Mouse (Mus musculus) intestine, postnatal 0 days (tissue): ENCODE results near the gene Ltb4r1. TPM values are rescaled to one million over a fixed set of nuclear protein-coding genes. Genes with fewer than 3 reads are reported as not detected.

ENCODE experiments used
- ATAC-seq: fragments of 200-750 bp; cut with Nextera tagmentation; 2 replicates; pipeline ENCODE4 v1.8.0; 2017; ENCODE audit warnings: mild to moderate bottlenecking, moderate TSS enrichment, moderate library complexity
- H3K27ac ChIP-seq: fragments of 300-500 bp; sonication (generic); 2 replicates; pipeline ENCODE4 v1.5.1; 2014; ENCODE audit warnings: mild to moderate bottlenecking, low read depth, low read length, moderate library complexity
- H3K27me3 ChIP-seq: fragments of 300-500 bp; sonication (generic); replicated peaks from 2 replicates; pipeline ENCODE4 v1.6.1; 2014; ENCODE audit warnings: low read length, mixed read lengths; ENCODE audit not compliant: control insufficient read depth, insufficient read depth
- H3K36me3 ChIP-seq: fragments of 300-500 bp; sonication (generic); 2 replicates; pipeline ENCODE4 v1.6.1; 2014; ENCODE audit warnings: mild to moderate bottlenecking, moderate library complexity; ENCODE audit not compliant: control insufficient read depth, insufficient read depth
- H3K4me1 ChIP-seq: fragments of 300-500 bp; sonication (generic); replicated peaks from 2 replicates; pipeline ENCODE4 v1.6.1; 2014; ENCODE audit warnings: antibody characterized with exemption, low read length, mixed read lengths; ENCODE audit not compliant: control insufficient read depth, insufficient read depth
- H3K4me2 ChIP-seq: fragments of 300-500 bp; sonication (generic); replicated peaks from 2 replicates; pipeline ENCODE4 v1.6.1; 2014; ENCODE audit warnings: low read depth, mild to moderate bottlenecking, moderate library complexity
- H3K4me3 ChIP-seq: fragments of 300-500 bp; sonication (generic); 2 replicates; pipeline ENCODE4 v1.5.1; 2014; ENCODE audit warnings: low read depth, low read length
- H3K9ac ChIP-seq: fragments of 300-500 bp; sonication (generic); 2 replicates; pipeline ENCODE4 v1.6.1; 2014; ENCODE audit warnings: mild to moderate bottlenecking, low read depth, low read length
- H3K9me3 ChIP-seq: fragments of 300-500 bp; sonication (generic); 2 replicates; pipeline ENCODE4 v1.6.1; 2016; ENCODE audit warnings: mixed run types; ENCODE audit not compliant: control insufficient read depth
- CTCF ChIP-seq: sonication (generic); IDR thresholded peaks from 2 replicates; pipeline ENCODE4 v1.5.1; 2016; ENCODE audit warnings: low read depth, mild to moderate bottlenecking, control low read depth, antibody characterized with exemption, moderate library complexity
- WGBS: fragments of 180-500 bp; shearing (Covaris S2); extraction: QIAGEN DNeasy Blood & Tissue Kit; methylation state at CpG from one replicate; pipeline ENCODE4 v1.1.7; 2014; 5-methylcytosine and 5-hydroxymethylcytosine counted together
- polyA plus RNA-seq: library from polyadenylated mRNA; unstranded; fragments of >200 nt; fragmentation: Nextera tagmentation; extraction: Ambion mirVana; gene quantifications from 2 replicates; pipeline ENCODE4 v1.2.1, GENCODE M21; 2015

Gene Ltb4r1
- polyA plus RNA-seq, 1 experiment from 2014 or later: 3.8 TPM

DNA sequence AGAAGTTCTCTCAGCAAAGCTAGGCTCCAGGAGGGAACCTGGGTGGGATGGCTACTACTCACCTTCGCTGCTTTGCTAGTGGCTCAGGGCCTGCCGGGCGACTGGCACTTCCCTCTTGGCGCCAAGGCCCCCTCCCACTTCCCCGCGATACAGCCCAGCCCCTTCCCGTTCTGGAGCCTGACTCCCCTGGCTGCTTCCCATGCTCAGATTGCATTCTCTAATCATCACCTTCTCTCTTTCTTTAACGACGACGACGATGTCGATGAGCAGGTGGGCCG lies 18.1 kb downstream of the Ltb4r1 start, which contains the start of gene Adcy4:
Gene Adcy4, minus strand, starts transcription at position 138 of the 278 bp plus-strand sequence.
- H3K9ac ChIP-seq: 0 out of 2 replicates have a peak within 1 kb of the TSS, but pooled peaks have one; percentile 22
- peak within 1 kb of the TSS; percentile 62 for H3K4me2 ChIP-seq
- no peak for ATAC-seq
- H3K27me3 ChIP-seq: peaks cover 11% of the 10 kb centered on the region; the same call in 1 of the 2 replicates
- WGBS: 25% methylated on average over 13 of the region's 13 CpGs
- H3K4me1 ChIP-seq: 0 out of 2 replicates have a peak, but pooled peaks cover 1% of the 10 kb centered on the region
- no peak for TF ChIP-seq CTCF
- H3K27ac ChIP-seq: no peak within 1 kb of the TSS; the same call in 1 of the 2 replicates
- H3K9me3 ChIP-seq: no peaks in the 10 kb centered on the region
- peaks cover 7% of the 10 kb centered on the region; the same call in 1 of the 2 replicates for H3K36me3 ChIP-seq
- peak within 1 kb of the TSS; percentile 37 for H3K4me3 ChIP-seq

DNA sequence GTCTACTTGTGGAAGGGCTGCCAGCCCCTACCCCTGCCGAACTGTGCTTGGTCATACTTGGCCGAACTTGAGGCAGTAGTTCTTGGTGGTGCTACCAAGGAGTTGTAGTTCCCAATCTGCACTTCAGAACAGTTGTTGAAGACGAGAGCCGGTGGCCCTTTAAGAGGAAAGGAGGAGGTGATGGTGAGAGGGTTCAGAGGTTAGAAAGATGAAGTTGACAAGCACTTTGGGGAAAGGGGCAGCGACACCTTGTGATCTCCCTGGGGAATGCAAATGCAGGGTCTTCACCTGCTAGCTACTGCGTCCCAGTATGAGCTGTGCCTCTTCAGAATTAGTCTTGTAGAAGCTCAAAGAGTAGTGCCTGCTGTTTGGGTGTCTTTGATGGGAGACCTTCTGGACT lies 19.4 kb downstream of the Ltb4r1 start:
- Histone ChIP-seq H3K4me2 (no peak overlapping the region), H3K9me3 (no peaks in the 10 kb centered on the region), H3K4me3 (no peak overlapping the region), H3K4me1 (0 out of 2 replicates have a peak, but pooled peaks cover 2% of the 10 kb centered on the region), H3K9ac (no peak overlapping the region), H3K27ac (no peak overlapping the region), H3K36me3 (peaks cover 7% of the 10 kb centered on the region; the same call in 1 of the 2 replicates), H3K27me3 (peaks cover 11% of the 10 kb centered on the region; the same call in 1 of the 2 replicates)
- TF ChIP-seq CTCF: peak; percentile 49
- ATAC-seq: no peak
- 54% methylated on average over 6 of the region's 6 CpGs for WGBS

DNA sequence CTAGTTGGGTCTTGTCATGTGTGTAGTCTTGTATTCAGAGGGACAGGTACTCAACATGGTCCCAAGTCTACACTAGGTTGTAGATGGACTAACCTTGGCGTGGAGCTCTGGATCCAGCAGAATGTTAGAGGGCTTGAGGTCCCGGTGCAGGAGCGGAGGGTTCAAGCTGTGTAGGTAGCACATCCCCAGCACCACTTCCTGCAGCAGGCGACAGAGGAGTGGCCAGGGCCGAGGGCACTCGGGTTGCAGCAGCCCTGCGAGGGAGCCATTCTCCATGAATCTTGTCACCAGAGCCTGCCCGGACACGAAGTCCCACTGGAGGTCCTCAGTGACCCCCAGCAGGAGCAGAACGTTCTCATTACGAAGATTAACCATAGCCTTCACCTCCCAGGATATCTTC lies 22.0 kb downstream of the Ltb4r1 start:
- 52% methylated on average over 11 of the region's 11 CpGs for WGBS
- Histone ChIP-seq H3K4me1 (0 out of 2 replicates have a peak, but pooled peaks cover 2% of the 10 kb centered on the region), H3K9me3 (no peaks in the 10 kb centered on the region), H3K27ac (no peak overlapping the region), H3K4me2 (peak overlapping the region; percentile 86), H3K27me3 (peaks cover 11% of the 10 kb centered on the region; the same call in 1 of the 2 replicates), H3K36me3 (peaks cover 7% of the 10 kb centered on the region; the same call in 1 of the 2 replicates), H3K9ac (no peak overlapping the region; the same call in 1 of the 2 replicates), H3K4me3 (peak overlapping the region; percentile 56)
- TF ChIP-seq CTCF: no peak
- no peak for ATAC-seq

GRCm38 (mm10) chr14:55788256-55789050 lies 22.7 kb downstream of the Ltb4r1 start, which contains the start of gene Ripk3:
Ripk3 (minus strand) TSS chr14:55788865.
- peak within 1 kb of the TSS; percentile 50 for H3K9ac ChIP-seq
- peak within 1 kb of the TSS; percentile 56 for H3K4me3 ChIP-seq
- peaks cover 9% of the 10 kb centered on the region; the same call in 1 of the 2 replicates for H3K27me3 ChIP-seq
- no peaks in the 10 kb centered on the region for H3K9me3 ChIP-seq
- H3K4me1 ChIP-seq: 0 out of 2 replicates have a peak, but pooled peaks cover 2% of the 10 kb centered on the region
- peak; percentile 50 for ATAC-seq
- peaks cover 7% of the 10 kb centered on the region; the same call in 1 of the 2 replicates for H3K36me3 ChIP-seq
- TF ChIP-seq CTCF: peak; percentile 48
- WGBS: 5% methylated on average over 40 of the region's 40 CpGs
- peak within 1 kb of the TSS; percentile 86 for H3K4me2 ChIP-seq
- H3K27ac ChIP-seq: no peak within 1 kb of the TSS

DNA sequence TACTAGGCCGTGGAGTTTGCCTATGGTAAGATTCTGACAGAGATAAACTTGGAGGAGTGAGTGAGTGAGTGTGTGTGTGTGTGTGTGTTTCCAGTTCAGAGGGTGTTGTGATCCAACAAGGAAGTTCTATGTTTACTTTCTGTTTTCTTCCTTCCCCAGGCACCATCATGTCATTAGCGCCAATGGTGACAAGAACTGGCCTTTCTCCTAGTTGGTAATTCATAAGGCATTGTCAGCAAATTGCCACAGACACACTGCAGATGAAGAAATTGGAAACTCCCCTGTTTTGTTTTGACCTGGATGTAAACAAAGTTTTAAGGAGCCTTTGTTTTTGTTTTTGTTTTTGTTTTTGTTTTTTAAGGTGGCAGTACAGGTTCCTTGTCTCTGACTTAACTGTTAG lies 27.7 kb downstream of the Ltb4r1 start:
- Histone ChIP-seq H3K9me3 (no peaks in the 10 kb centered on the region), H3K27ac (no peak overlapping the region), H3K4me1 (0 out of 2 replicates have a peak, but pooled peaks cover 2% of the 10 kb centered on the region), H3K9ac (no peak overlapping the region), H3K27me3 (no peaks in the 10 kb centered on the region), H3K4me2 (no peak overlapping the region), H3K4me3 (no peak overlapping the region), H3K36me3 (no peaks in the 10 kb centered on the region)
- WGBS: 59% methylated on average over 2 of the region's 2 CpGs
- no peak for TF ChIP-seq CTCF
- ATAC-seq: no peak

DNA sequence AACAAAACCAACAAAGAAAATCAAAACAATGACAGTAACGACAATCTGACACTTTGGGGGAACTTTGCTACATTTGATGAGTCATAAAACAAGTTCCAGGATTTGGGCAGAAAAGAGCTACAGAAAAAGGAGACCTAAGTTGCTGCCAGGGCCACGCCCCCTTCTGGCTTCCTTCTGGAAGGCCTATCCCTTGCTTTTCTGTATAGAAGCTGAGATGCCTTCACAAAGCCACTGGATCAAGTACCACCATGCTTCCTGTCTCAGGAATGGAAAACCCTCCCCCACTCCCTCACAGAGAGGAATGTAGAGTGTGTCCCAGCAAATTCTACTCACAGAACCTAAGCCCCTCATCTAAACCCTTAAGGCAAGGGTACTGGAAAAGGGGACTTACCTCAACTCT lies 28.2 kb downstream of the Ltb4r1 start:
- Histone ChIP-seq H3K27ac (no peak overlapping the region), H3K4me3 (no peak overlapping the region), H3K9ac (no peak overlapping the region), H3K36me3 (no peaks in the 10 kb centered on the region), H3K27me3 (no peaks in the 10 kb centered on the region), H3K4me2 (no peak overlapping the region), H3K4me1 (0 out of 2 replicates have a peak, but pooled peaks cover under 1% of the 10 kb centered on the region), H3K9me3 (no peaks in the 10 kb centered on the region)
- WGBS: 68% methylated on average over 2 of the region's 2 CpGs
- TF ChIP-seq CTCF: no peak
- no peak for ATAC-seq
